Mouse (Mus musculus): ENCODE data around the gene Tjp1. TPM values are rescaled to one million over a fixed set of nuclear protein-coding genes. Genes with fewer than 3 reads are reported as not detected.

Gene Tjp1
- total RNA-seq, 1 experiment = 39.3 TPM

DNA sequence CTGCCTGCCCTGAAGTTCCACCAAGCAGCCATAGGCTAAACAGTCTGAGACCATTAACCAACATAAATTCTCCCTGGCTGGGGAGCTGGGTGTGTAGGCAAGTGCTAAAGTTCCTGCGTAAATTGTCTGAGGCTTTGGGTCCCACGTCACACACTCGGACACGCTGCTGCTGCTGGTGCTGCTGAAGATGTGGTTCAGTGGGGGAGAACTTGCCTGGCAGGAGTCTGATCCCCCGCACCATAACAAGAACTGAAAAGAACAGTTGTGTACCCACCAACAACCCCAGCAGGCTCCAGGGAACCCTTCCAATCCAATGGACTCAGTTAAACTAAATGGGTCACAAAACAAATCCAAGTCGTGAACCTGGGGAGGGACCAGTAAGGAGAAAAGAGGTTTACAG, 56.2 kb downstream of the Tjp1 start:
- no peak overlapping the region for H3K4me3 ChIP-seq (ENCODE audit: insufficient read depth in 1 of 2, low read depth in 1 of 2, low read length in 2 of 2, poor library complexity in 1 of 2, severe bottlenecking in 1 of 2)
- H3K9ac ChIP-seq (ENCODE audit: insufficient read depth, low read depth, low read length, poor library complexity, severe bottlenecking) = no peak overlapping the region
- H3K36me3 ChIP-seq (ENCODE audit: control insufficient read depth, insufficient read depth, low read length, poor library complexity, severe bottlenecking) = no peaks in the 10 kb centered on the region
- peaks cover 0 to 6% of the 10 kb centered on the region in 2 experiments; a peak in 2 of 4 replicates for H3K4me1 ChIP-seq (ENCODE audit: control insufficient read depth in 2 of 2, insufficient read depth in 2 of 2, low read length in 2 of 2, poor library complexity in 1 of 2)
- no peak for TF ChIP-seq MAFK (IDR thresholded peaks at IDR 0.05; ENCODE audit: insufficient read depth, low read depth, low read length)
- TF ChIP-seq ZC3H11A (IDR thresholded peaks at IDR 0.05; ENCODE audit: borderline replicate concordance, low read depth, low read length) = no peak
- in situ Hi-C loops (cut with MboI; ENCODE audit: low sequenced_read_pairs in 2 of 2, unreplicated experiment in 2 of 2) = no loop called here
- DNase-seq (ENCODE audit: low read depth, low spot score) = no peak
- H3K27ac ChIP-seq (ENCODE audit: insufficient read depth, low read depth, low read length, poor library complexity, severe bottlenecking) = no peak overlapping the region
- no peaks in the 10 kb centered on the region for H3K9me3 ChIP-seq (ENCODE audit: control insufficient read depth, insufficient read depth, low read depth, low read length)

DNA sequence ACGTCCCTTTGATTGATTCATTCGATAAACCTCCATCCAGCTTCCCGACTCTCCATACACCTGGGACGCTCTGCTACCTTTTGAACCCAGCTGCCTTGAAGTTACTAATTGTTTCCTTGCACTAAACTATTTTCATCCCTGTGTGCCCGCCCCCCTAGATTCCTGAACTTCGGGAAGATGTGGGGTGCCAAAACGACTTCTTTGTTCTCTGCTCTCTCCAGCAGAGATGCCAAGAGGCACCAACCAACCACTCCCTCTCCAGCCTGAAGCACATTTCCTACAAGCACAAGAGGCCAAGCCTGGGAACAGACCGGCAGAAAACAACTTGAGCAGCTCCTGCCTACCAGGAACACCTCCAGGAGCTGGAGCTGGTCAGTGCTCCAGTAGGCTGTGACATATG, 57.4 kb downstream of the Tjp1 start:
- H3K9me3 ChIP-seq (ENCODE audit: control insufficient read depth, insufficient read depth, low read depth, low read length) = no peaks in the 10 kb centered on the region
- no peaks in the 10 kb centered on the region for H3K36me3 ChIP-seq (ENCODE audit: control insufficient read depth, insufficient read depth, low read length, poor library complexity, severe bottlenecking)
- no peak for DNase-seq (ENCODE audit: low read depth, low spot score)
- in situ Hi-C loops (cut with MboI; ENCODE audit: low sequenced_read_pairs in 2 of 2, unreplicated experiment in 2 of 2) = no loop called here
- peaks cover 0 to 9% of the 10 kb centered on the region in 2 experiments; a peak in 2 of 4 replicates for H3K4me1 ChIP-seq (ENCODE audit: control insufficient read depth in 2 of 2, insufficient read depth in 2 of 2, low read length in 2 of 2, poor library complexity in 1 of 2)
- TF ChIP-seq HCFC1 (IDR thresholded peaks at IDR 0.05; ENCODE audit: borderline replicate concordance, insufficient read depth, low read length) (no peak), MAFK (IDR thresholded peaks at IDR 0.05; ENCODE audit: insufficient read depth, low read depth, low read length) (no peak), ZC3H11A (IDR thresholded peaks at IDR 0.05; ENCODE audit: borderline replicate concordance, low read depth, low read length) (no peak), CHD2 (IDR thresholded peaks at IDR 0.05; ENCODE audit: low read depth, low read length) (no peak), ZNF384 (IDR thresholded peaks at IDR 0.05; ENCODE audit: low read depth, low read length) (no peak)
- no peak overlapping the region for H3K27ac ChIP-seq (ENCODE audit: insufficient read depth, low read depth, low read length, poor library complexity, severe bottlenecking)
- no peak overlapping the region for H3K4me3 ChIP-seq (ENCODE audit: insufficient read depth in 1 of 2, low read depth in 1 of 2, low read length in 2 of 2, poor library complexity in 1 of 2, severe bottlenecking in 1 of 2)
- H3K9ac ChIP-seq (ENCODE audit: insufficient read depth, low read depth, low read length, poor library complexity, severe bottlenecking) = no peak overlapping the region

DNA sequence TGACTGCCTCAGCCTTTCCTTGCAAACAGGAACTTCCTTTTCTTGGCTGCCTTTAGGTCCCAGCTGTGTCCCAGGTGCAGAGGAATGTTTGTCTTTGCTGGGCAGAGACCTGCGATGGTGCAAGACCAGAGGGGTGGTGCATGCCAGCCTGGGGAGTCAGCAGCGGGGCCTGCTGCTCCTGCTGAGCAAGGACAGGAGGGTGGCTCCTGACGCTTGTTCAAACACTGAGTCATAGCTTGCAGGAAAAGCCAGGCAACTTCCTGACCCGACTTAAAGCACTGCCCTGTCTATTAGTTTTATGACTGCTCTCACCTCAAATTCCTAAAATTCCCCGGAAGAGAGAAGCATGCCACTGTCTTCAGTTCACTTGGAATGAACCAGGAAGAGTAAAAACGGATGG, 57.9 kb downstream of the Tjp1 start:
- Histone ChIP-seq H3K9ac (ENCODE audit: insufficient read depth, low read depth, low read length, poor library complexity, severe bottlenecking) (no peak overlapping the region), H3K36me3 (ENCODE audit: control insufficient read depth, insufficient read depth, low read length, poor library complexity, severe bottlenecking) (no peaks in the 10 kb centered on the region), H3K27ac (ENCODE audit: insufficient read depth, low read depth, low read length, poor library complexity, severe bottlenecking) (no peak overlapping the region), H3K9me3 (ENCODE audit: control insufficient read depth, insufficient read depth, low read depth, low read length) (no peaks in the 10 kb centered on the region), H3K4me1 (ENCODE audit: control insufficient read depth in 2 of 2, insufficient read depth in 2 of 2, low read length in 2 of 2, poor library complexity in 1 of 2) (peaks cover 0 to 9% of the 10 kb centered on the region in 2 experiments; a peak in 2 of 4 replicates), H3K4me3 (ENCODE audit: insufficient read depth in 1 of 2, low read depth in 1 of 2, low read length in 2 of 2, poor library complexity in 1 of 2, severe bottlenecking in 1 of 2) (no peak overlapping the region)
- in situ Hi-C loops (cut with MboI; ENCODE audit: low sequenced_read_pairs in 2 of 2, unreplicated experiment in 2 of 2) = no loop called here
- no peak for TF ChIP-seq CHD2 (IDR thresholded peaks at IDR 0.05; ENCODE audit: low read depth, low read length)
- no peak for TF ChIP-seq ZC3H11A (IDR thresholded peaks at IDR 0.05; ENCODE audit: borderline replicate concordance, low read depth, low read length)
- no peak for TF ChIP-seq MAFK (IDR thresholded peaks at IDR 0.05; ENCODE audit: insufficient read depth, low read depth, low read length)
- no peak for TF ChIP-seq HCFC1 (IDR thresholded peaks at IDR 0.05; ENCODE audit: borderline replicate concordance, insufficient read depth, low read length)
- TF ChIP-seq ZNF384 (IDR thresholded peaks at IDR 0.05; ENCODE audit: low read depth, low read length) = no peak
- no peak for DNase-seq (ENCODE audit: low read depth, low spot score)

DNA sequence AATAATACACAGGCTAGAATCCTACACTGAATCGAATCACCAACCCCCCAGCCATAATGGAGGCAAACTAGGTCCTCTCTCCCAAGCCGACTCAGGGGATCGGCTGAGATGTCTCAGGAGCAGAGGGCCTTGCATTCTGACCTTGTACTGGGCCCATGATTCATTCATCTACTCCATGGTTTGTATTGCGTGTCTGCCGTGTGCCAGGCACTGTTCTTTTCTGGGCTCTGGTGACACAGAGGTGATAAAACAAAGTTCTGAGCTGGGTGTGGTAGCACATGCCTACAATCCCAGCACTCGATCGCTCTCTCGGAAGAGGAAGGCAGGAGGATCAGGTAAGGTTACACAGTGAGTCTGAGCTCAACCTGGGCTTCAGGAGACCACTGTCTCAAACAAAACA, 59.4 kb downstream of the Tjp1 start:
- in situ Hi-C loops (cut with MboI; ENCODE audit: low sequenced_read_pairs in 2 of 2, unreplicated experiment in 2 of 2) = no loop called here
- Histone ChIP-seq H3K27ac (ENCODE audit: insufficient read depth, low read depth, low read length, poor library complexity, severe bottlenecking) (no peak overlapping the region), H3K4me1 (ENCODE audit: control insufficient read depth in 2 of 2, insufficient read depth in 2 of 2, low read length in 2 of 2, poor library complexity in 1 of 2) (peaks cover 0 to 9% of the 10 kb centered on the region in 2 experiments; a peak in 2 of 4 replicates), H3K36me3 (ENCODE audit: control insufficient read depth, insufficient read depth, low read length, poor library complexity, severe bottlenecking) (no peaks in the 10 kb centered on the region), H3K9ac (ENCODE audit: insufficient read depth, low read depth, low read length, poor library complexity, severe bottlenecking) (0 out of 2 replicates have a peak overlapping the region, but pooled peaks have one; percentile 24), H3K9me3 (ENCODE audit: control insufficient read depth, insufficient read depth, low read depth, low read length) (no peaks in the 10 kb centered on the region), H3K4me3 (ENCODE audit: insufficient read depth in 1 of 2, low read depth in 1 of 2, low read length in 2 of 2, poor library complexity in 1 of 2, severe bottlenecking in 1 of 2) (no peak overlapping the region)
- TF ChIP-seq CHD2 (IDR thresholded peaks at IDR 0.05; ENCODE audit: low read depth, low read length) (no peak), ZC3H11A (IDR thresholded peaks at IDR 0.05; ENCODE audit: borderline replicate concordance, low read depth, low read length) (no peak)
- DNase-seq (ENCODE audit: low read depth, low spot score) = no peak

DNA sequence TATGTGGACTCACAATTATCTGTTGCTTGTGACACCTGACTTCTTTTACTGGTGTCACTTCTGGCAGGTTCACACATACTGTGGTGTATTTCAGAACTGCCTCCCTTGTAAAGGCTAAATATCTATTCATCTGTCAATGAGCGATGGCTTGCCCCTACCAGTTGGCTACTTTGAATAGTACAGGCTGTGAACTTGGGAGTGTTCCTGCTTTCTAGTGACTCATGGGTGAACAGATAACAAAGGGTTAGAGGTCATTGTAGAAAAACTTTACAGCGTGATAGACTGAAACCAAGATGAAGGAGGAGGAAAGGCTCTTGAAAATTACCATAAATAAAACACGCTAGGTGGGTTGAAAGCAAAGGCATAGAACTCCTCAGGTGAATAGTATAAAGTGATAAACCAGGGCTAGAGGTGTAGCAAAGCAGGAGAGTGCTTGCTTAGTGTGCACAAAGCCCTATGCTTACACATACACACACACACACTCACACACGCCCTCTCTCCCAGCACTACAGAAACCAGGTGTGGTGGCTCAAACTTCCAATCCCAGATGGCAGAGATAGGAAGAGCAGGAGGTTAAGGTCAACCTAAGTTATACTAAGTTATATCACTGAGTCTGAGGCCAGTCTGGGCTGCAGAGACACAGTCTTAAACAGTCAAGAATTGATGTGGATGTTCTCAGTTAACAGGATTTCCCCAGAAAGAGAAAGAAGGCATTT, 60.1 kb downstream of the Tjp1 start:
- Histone ChIP-seq H3K4me1 (ENCODE audit: control insufficient read depth in 2 of 2, insufficient read depth in 2 of 2, low read length in 2 of 2, poor library complexity in 1 of 2) (peaks cover 0 to 9% of the 10 kb centered on the region in 2 experiments; a peak in 2 of 4 replicates), H3K36me3 (ENCODE audit: control insufficient read depth, insufficient read depth, low read length, poor library complexity, severe bottlenecking) (no peaks in the 10 kb centered on the region), H3K27ac (ENCODE audit: insufficient read depth, low read depth, low read length, poor library complexity, severe bottlenecking) (no peak overlapping the region), H3K4me3 (ENCODE audit: insufficient read depth in 1 of 2, low read depth in 1 of 2, low read length in 2 of 2, poor library complexity in 1 of 2, severe bottlenecking in 1 of 2) (no peak overlapping the region), H3K9me3 (ENCODE audit: control insufficient read depth, insufficient read depth, low read depth, low read length) (no peaks in the 10 kb centered on the region), H3K9ac (ENCODE audit: insufficient read depth, low read depth, low read length, poor library complexity, severe bottlenecking) (no peak overlapping the region)
- DNase-seq (ENCODE audit: low read depth, low spot score) = no peak
- TF ChIP-seq ZC3H11A (IDR thresholded peaks at IDR 0.05; ENCODE audit: borderline replicate concordance, low read depth, low read length) (no peak), HCFC1 (IDR thresholded peaks at IDR 0.05; ENCODE audit: borderline replicate concordance, insufficient read depth, low read length) (no peak), MAFK (IDR thresholded peaks at IDR 0.05; ENCODE audit: insufficient read depth, low read depth, low read length) (no peak), ZNF384 (IDR thresholded peaks at IDR 0.05; ENCODE audit: low read depth, low read length) (no peak), CHD2 (IDR thresholded peaks at IDR 0.05; ENCODE audit: low read depth, low read length) (no peak)
- in situ Hi-C loops (cut with MboI; ENCODE audit: low sequenced_read_pairs in 2 of 2, unreplicated experiment in 2 of 2) = no loop called here

All from ES-E14 (cell line).